Mouse (Mus musculus): ENCODE results near the gene Gm20721. TPM values are rescaled to one million over a fixed set of nuclear protein-coding genes. Genes with fewer than 3 reads are reported as not detected.

Gm20721 gene
- polyA plus RNA-seq, 1 experiment from 2014 or later = 8.6 TPM

- WGBS = 12% methylated on average over 12 of the region's 12 CpGs
These were observed 15.1 kb downstream of the Gm20721 start for GRCm38 (mm10) chr2:174331282-174332030.

GRCm38 (mm10) chr2:174330616-174331191 lies 15.8 kb downstream of the Gm20721 start:
- peak; percentile 71 for ATAC-seq (replicated peaks; ENCODE audit: low FRiP score, low read depth)
- DNase-seq (ENCODE audit: low spot score) = peak; percentile 74

More at GRCm38 (mm10) chr2:174331282-174332030, 15.1 kb downstream of the Gm20721 start:
- H3K27ac ChIP-seq = peak overlapping the region; percentile 99
- H3K27me3 ChIP-seq (ENCODE audit: insufficient read depth, low read length) = no peaks in the 10 kb centered on the region
- no peak for ATAC-seq (replicated peaks; ENCODE audit: low FRiP score, low read depth)
- peak overlapping the region; percentile 100 for H3K9ac ChIP-seq (ENCODE audit: low read depth, low read length)
- peaks cover 37% of the 10 kb centered on the region for H3K4me1 ChIP-seq (replicated peaks; ENCODE audit: insufficient read depth, low read length)
- no peaks in the 10 kb centered on the region for H3K9me3 ChIP-seq (replicated peaks; ENCODE audit: low read length)
- H3K36me3 ChIP-seq (ENCODE audit: insufficient read depth, low read length) = no peaks in the 10 kb centered on the region
- no peak for TF ChIP-seq CTCF (IDR thresholded peaks at IDR 0.05; ENCODE audit: low read depth)
- DNase-seq (ENCODE audit: low spot score) = no peak
- peak overlapping the region; percentile 65 for H3K4me2 ChIP-seq (ENCODE audit: low read length)
- peak overlapping the region; percentile 89 for H3K4me3 ChIP-seq (replicated peaks; ENCODE audit: low read depth, low read length)

GRCm38 (mm10) chr2:174329663-174330615 lies 16.6 kb downstream of the Gm20721 start:
- peak overlapping the region; percentile 100 for H3K9ac ChIP-seq (ENCODE audit: low read depth, low read length)
- TF ChIP-seq CTCF (IDR thresholded peaks at IDR 0.05; ENCODE audit: low read depth) = peak; percentile 55; the same call in 1 of the 2 replicates

More at GRCm38 (mm10) chr2:174330616-174331191, 15.8 kb downstream of the Gm20721 start:
- peak overlapping the region; percentile 100 for H3K9ac ChIP-seq (ENCODE audit: low read depth, low read length)
- peak overlapping the region; percentile 65 for H3K4me2 ChIP-seq (ENCODE audit: low read length)
- peak overlapping the region; percentile 89 for H3K4me3 ChIP-seq (replicated peaks; ENCODE audit: low read depth, low read length)
- no peaks in the 10 kb centered on the region for H3K36me3 ChIP-seq (ENCODE audit: insufficient read depth, low read length)
- peak overlapping the region; percentile 99 for H3K27ac ChIP-seq
- H3K9me3 ChIP-seq (replicated peaks; ENCODE audit: low read length) = no peaks in the 10 kb centered on the region
- no peaks in the 10 kb centered on the region for H3K27me3 ChIP-seq (ENCODE audit: insufficient read depth, low read length)
- peaks cover 31% of the 10 kb centered on the region; the same call in 1 of the 2 replicates for H3K4me1 ChIP-seq (replicated peaks; ENCODE audit: insufficient read depth, low read length)
- WGBS = under 1% methylated on average over 46 of the region's 48 CpGs
- peak; percentile 21; the same call in 1 of the 2 replicates for TF ChIP-seq CTCF (IDR thresholded peaks at IDR 0.05; ENCODE audit: low read depth)

GRCm38 (mm10) chr2:174328926-174329662 lies 17.4 kb downstream of the Gm20721 start:
- TF ChIP-seq CTCF (IDR thresholded peaks at IDR 0.05; ENCODE audit: low read depth) = no peak
- peak overlapping the region; percentile 89 for H3K4me3 ChIP-seq (replicated peaks; ENCODE audit: low read depth, low read length)
- H3K36me3 ChIP-seq (ENCODE audit: insufficient read depth, low read length) = no peaks in the 10 kb centered on the region
- no peaks in the 10 kb centered on the region for H3K9me3 ChIP-seq (replicated peaks; ENCODE audit: low read length)
- H3K27me3 ChIP-seq (ENCODE audit: insufficient read depth, low read length) = no peaks in the 10 kb centered on the region
- H3K9ac ChIP-seq (ENCODE audit: low read depth, low read length) = peak overlapping the region; percentile 100
- peak overlapping the region; percentile 65 for H3K4me2 ChIP-seq (ENCODE audit: low read length)
- DNase-seq (ENCODE audit: low spot score) (no peak), ATAC-seq (replicated peaks; ENCODE audit: low FRiP score, low read depth) (peak; percentile 8; the same call in 1 of the 2 replicates)
- 0 out of 2 replicates have a peak, but pooled peaks cover 15% of the 10 kb centered on the region for H3K4me1 ChIP-seq (replicated peaks; ENCODE audit: insufficient read depth, low read length)
- H3K27ac ChIP-seq = peak overlapping the region; percentile 99
- 29% methylated on average over 57 of the region's 58 CpGs for WGBS

More at GRCm38 (mm10) chr2:174329663-174330615, 16.6 kb downstream of the Gm20721 start:
- Histone ChIP-seq H3K36me3 (ENCODE audit: insufficient read depth, low read length) (no peaks in the 10 kb centered on the region), H3K4me2 (ENCODE audit: low read length) (peak overlapping the region; percentile 65), H3K4me1 (replicated peaks; ENCODE audit: insufficient read depth, low read length) (peaks cover 23% of the 10 kb centered on the region; the same call in 1 of the 2 replicates), H3K9me3 (replicated peaks; ENCODE audit: low read length) (no peaks in the 10 kb centered on the region), H3K4me3 (replicated peaks; ENCODE audit: low read depth, low read length) (peak overlapping the region; percentile 89), H3K27ac (peak overlapping the region; percentile 99), H3K27me3 (ENCODE audit: insufficient read depth, low read length) (no peaks in the 10 kb centered on the region)
- peak; percentile 94 for DNase-seq (ENCODE audit: low spot score)
- peak; percentile 78 for ATAC-seq (replicated peaks; ENCODE audit: low FRiP score, low read depth)
- WGBS = under 1% methylated on average over 66 of the region's 131 CpGs

- H3K36me3 ChIP-seq (ENCODE audit: insufficient read depth, low read length) = no peaks in the 10 kb centered on the region
- 46% methylated on average over 46 of the region's 46 CpGs for WGBS
- H3K4me1 ChIP-seq (replicated peaks; ENCODE audit: insufficient read depth, low read length) = 0 out of 2 replicates have a peak, but pooled peaks cover 9% of the 10 kb centered on the region
- DNase-seq (ENCODE audit: low spot score) = no peak
- H3K27me3 ChIP-seq (ENCODE audit: insufficient read depth, low read length) = no peaks in the 10 kb centered on the region
- no peaks in the 10 kb centered on the region for H3K9me3 ChIP-seq (replicated peaks; ENCODE audit: low read length)
- no peak for TF ChIP-seq CTCF (IDR thresholded peaks at IDR 0.05; ENCODE audit: low read depth)
- no peak for ATAC-seq (replicated peaks; ENCODE audit: low FRiP score, low read depth)
- H3K4me2 ChIP-seq (ENCODE audit: low read length) = peak overlapping the region; percentile 65
- H3K9ac ChIP-seq (ENCODE audit: low read depth, low read length) = peak overlapping the region; percentile 100
- peak overlapping the region; percentile 99 for H3K27ac ChIP-seq
- H3K4me3 ChIP-seq (replicated peaks; ENCODE audit: low read depth, low read length) = peak overlapping the region; percentile 89
These were observed 18.1 kb downstream of the Gm20721 start for GRCm38 (mm10) chr2:174328358-174328905.

Data from kidney, postnatal 0 days (tissue).